Mouse (Mus musculus): ENCODE measurements around the gene Ly6g6e. TPM values are rescaled to one million over a fixed set of nuclear protein-coding genes. Genes with fewer than 3 reads are reported as not detected.

Gene Ly6g6e
- polyA plus RNA-seq, 1 experiment from 2014 or later: not detected

DNA sequence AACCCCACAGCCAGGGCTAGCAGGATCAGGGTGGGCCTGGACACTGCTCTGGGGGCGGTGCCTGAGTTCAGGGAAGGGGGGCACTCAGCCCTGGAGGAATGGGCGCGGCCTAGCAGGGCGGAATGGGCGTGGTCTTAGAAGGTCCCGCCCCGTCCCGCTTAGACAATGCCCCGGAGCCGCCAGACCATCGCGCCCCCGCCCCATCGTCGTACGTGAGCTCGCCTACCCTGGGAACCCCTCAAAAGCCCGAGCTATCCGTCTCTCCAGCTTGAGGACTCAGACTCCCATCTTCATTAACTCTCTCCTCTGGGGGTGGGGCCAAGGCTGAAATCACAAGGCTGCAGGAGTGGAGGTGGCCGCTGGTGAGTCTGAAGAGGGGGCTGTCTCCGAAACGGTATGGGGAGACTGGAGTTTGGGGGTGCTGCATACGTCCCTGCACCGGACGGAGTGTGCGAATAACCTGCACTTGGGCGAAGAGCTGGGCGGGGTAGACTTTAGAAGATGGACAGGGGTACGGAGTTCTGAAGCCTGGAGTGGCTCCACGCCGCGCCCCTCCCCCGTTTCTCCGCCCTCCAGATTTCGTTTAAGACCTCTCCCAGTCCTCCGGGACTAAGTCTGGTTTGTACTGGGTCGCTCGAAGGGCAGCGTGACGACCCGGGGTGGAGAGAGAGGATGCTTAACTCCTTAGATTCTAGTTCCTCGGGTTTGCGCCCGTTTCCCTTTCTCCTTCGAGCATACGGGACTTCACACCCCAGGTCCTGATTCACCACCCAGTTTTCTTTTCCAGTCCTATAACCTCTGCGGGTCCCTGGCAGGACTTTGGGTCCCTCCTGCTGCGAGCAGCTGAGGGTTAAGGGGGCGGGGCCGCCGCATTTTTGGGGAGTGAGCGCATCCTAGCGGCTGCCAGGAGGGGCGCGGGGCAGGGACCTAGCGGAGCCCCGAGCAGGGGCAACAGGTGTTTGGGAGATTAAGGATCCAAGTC, 17.5 kb upstream of the Ly6g6e start, which contains the start of gene Ddah2:
TSS of gene Ddah2 (plus strand) at position 125 of the 982 bp plus-strand sequence.
- Histone ChIP-seq H3K27ac (peak within 1 kb of the TSS; percentile 35), H3K4me3 (ENCODE audit: inconsistent target) (peak within 1 kb of the TSS; percentile 37), H3K79me2 (ENCODE audit: inconsistent target) (peaks cover 17% of the 10 kb centered on the region), H3K36me3 (ENCODE audit: inconsistent target) (peaks cover 37% of the 10 kb centered on the region)
- 3% methylated on average over 48 of the region's 57 CpGs for WGBS (ENCODE audit: missing documents)

GRCm38 (mm10) chr17:35060071-35060470, 16.6 kb upstream of the Ly6g6e start:
- Histone ChIP-seq H3K27ac (no peak overlapping the region), H3K79me2 (ENCODE audit: inconsistent target) (peaks cover 8% of the 10 kb centered on the region), H3K36me3 (ENCODE audit: inconsistent target) (peaks cover 28% of the 10 kb centered on the region), H3K4me3 (ENCODE audit: inconsistent target) (no peak overlapping the region)
- 68% methylated on average over 13 of the region's 14 CpGs for WGBS (ENCODE audit: missing documents)

GRCm38 (mm10) chr17:35060737-35061297, 15.9 kb upstream of the Ly6g6e start:
- no peak overlapping the region for H3K4me3 ChIP-seq (ENCODE audit: inconsistent target)
- H3K36me3 ChIP-seq (ENCODE audit: inconsistent target): peaks cover 21% of the 10 kb centered on the region
- H3K79me2 ChIP-seq (ENCODE audit: inconsistent target): peaks cover under 1% of the 10 kb centered on the region; the same call in 1 of the 2 replicates
- 82% methylated on average over 16 of the region's 22 CpGs for WGBS (ENCODE audit: missing documents)
- no peak overlapping the region for H3K27ac ChIP-seq

- H3K4me3 ChIP-seq (ENCODE audit: inconsistent target): no peak overlapping the region
- H3K27ac ChIP-seq: no peak overlapping the region
- H3K79me2 ChIP-seq (ENCODE audit: inconsistent target): no peaks in the 10 kb centered on the region
- H3K36me3 ChIP-seq (ENCODE audit: inconsistent target): peaks cover 16% of the 10 kb centered on the region; the same call in 1 of the 2 replicates
- WGBS (ENCODE audit: missing documents): 98% methylated on average over 8 of the region's 8 CpGs
Observed at GRCm38 (mm10) chr17:35061299-35061698, 15.4 kb upstream of the Ly6g6e start.

- 100% methylated on average over 3 of the region's 3 CpGs for WGBS (ENCODE audit: missing documents)
- Histone ChIP-seq H3K27ac (no peak overlapping the region), H3K79me2 (ENCODE audit: inconsistent target) (no peaks in the 10 kb centered on the region), H3K4me3 (ENCODE audit: inconsistent target) (no peak overlapping the region), H3K36me3 (ENCODE audit: inconsistent target) (peaks cover 1% of the 10 kb centered on the region; the same call in 1 of the 2 replicates)
Observed at GRCm38 (mm10) chr17:35063466-35063865, 13.2 kb upstream of the Ly6g6e start.

DNA sequence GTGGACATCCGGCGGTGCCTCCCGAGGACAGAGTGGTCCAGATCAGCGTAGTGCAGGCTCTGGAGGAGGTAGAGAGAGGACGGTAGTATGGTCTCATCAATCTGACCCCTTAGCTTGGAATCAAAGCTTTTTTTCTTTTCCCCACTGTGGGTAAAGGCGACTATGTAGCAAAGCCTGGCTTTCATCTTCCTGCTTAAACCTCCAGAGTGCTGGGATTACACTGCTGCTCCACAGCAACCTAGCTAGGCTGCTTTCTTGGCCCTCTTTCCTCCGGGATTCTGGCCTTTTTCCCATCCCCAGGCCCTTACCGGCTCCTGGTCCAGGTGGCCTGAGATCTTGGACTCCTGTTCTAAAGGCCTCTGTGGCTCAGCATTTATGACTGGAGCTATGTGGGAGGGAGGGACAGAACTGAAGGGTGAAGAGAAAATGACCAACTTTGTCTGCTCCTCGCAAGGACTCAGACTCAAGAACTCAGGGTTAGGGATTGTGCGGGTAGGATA, 12.3 kb upstream of the Ly6g6e start:
- Histone ChIP-seq H3K4me3 (ENCODE audit: inconsistent target) (peak overlapping the region; percentile 10; the same call in 1 of the 2 replicates), H3K27ac (no peak overlapping the region), H3K36me3 (ENCODE audit: inconsistent target) (no peaks in the 10 kb centered on the region), H3K79me2 (ENCODE audit: inconsistent target) (no peaks in the 10 kb centered on the region)
- 72% methylated on average over 10 of the region's 10 CpGs for WGBS (ENCODE audit: missing documents)

GRCm38 (mm10) chr17:35064951-35065947, 11.5 kb upstream of the Ly6g6e start, which contains the start of gene Ly6g6c:
Gene Ly6g6c, plus strand, starts transcription at chr17:35065388.
- 4% methylated on average over 47 of the region's 48 CpGs for WGBS (ENCODE audit: missing documents)
- Histone ChIP-seq H3K79me2 (ENCODE audit: inconsistent target) (no peaks in the 10 kb centered on the region), H3K27ac (no peak within 1 kb of the TSS), H3K4me3 (ENCODE audit: inconsistent target) (peak within 1 kb of the TSS; percentile 10; the same call in 1 of the 2 replicates), H3K36me3 (ENCODE audit: inconsistent target) (no peaks in the 10 kb centered on the region)

- peak within 1 kb of the TSS; percentile 10; the same call in 1 of the 2 replicates for H3K4me3 ChIP-seq (ENCODE audit: inconsistent target)
Observed at GRCm38 (mm10) chr17:35066084-35066483, 10.6 kb upstream of the Ly6g6e start, which contains the start of gene Mpig6b. Gene Mpig6b, minus strand, starts transcription at chr17:35066184.

DNA sequence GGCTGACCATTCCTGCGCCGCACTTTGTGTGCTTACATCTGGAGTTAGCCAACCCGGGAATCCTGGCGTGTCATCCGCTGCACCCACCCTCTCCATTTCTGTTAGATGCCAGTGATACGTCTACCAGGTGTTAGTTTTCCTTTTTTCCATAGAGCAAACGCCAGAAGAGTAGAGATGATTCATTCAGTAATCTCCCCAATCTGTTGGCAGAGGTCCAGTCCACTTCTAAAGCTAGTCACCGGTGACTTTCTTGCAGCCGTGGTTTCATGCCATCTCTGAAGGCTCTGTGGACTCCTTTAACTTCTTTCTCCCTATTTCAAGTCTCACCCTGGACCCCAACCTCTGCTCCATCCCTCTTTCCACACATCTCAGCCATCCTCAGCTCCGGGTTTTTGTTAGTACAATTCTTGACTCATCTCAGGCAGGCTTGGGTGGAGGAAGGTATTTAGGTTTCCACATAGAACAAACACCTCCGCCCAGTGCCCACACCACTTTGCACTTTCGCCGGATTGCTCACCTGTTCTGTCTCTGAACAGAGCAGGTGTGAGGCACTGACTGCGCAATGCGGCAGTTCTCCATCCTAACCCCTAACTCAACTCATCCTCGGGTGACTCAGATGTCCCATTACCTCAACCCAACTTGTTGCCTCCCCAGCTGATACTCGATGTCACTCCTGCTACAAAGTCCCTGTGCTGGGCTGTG, 8.3 kb upstream of the Ly6g6e start:
- no peaks in the 10 kb centered on the region for H3K79me2 ChIP-seq (ENCODE audit: inconsistent target)
- WGBS (ENCODE audit: missing documents): 74% methylated on average over 17 of the region's 17 CpGs
- H3K36me3 ChIP-seq (ENCODE audit: inconsistent target): no peaks in the 10 kb centered on the region
- no peak overlapping the region for H3K27ac ChIP-seq
- no peak overlapping the region for H3K4me3 ChIP-seq (ENCODE audit: inconsistent target)

More at GRCm38 (mm10) chr17:35066084-35066483, 10.6 kb upstream of the Ly6g6e start, which contains the start of gene Mpig6b:
- Histone ChIP-seq H3K79me2 (ENCODE audit: inconsistent target) (no peaks in the 10 kb centered on the region), H3K36me3 (ENCODE audit: inconsistent target) (no peaks in the 10 kb centered on the region), H3K27ac (no peak within 1 kb of the TSS)
- 82% methylated on average over 8 of the region's 10 CpGs for WGBS (ENCODE audit: missing documents)

DNA sequence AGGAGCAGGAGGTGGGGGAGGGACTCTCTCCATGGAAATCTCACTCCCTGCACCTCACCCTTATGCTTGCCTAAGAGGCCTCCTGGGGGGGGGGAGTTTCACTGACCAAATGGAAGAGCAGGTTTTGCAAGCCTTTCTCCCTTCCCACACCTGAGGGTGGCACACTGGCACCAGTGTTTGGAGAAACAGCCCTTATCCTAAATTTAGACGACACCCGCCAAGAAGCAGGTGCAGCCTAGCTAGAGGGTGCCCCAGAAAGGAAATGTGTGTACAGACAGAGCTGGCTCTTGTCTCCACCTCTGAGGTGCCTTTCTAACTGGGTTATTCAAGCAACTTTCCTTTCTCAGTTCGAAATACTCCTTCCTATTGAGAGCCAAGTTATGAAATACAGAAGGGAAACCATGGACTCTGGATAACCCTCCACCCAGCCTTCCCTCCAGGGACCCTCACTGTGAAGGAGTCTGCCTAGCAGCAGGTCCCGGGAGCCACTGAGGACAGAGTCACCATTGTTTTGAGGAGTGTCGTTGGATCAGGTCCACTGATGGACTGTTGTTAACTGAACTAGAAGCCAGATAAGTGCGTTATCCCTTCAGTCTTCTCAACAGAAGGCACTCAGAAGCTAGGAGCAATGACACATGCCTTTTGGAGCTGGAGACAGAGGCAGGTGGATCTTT, 6.0 kb upstream of the Ly6g6e start:
- 57% methylated on average over 5 of the region's 6 CpGs for WGBS (ENCODE audit: missing documents)

GRCm38 (mm10) chr17:35071454-35071853, 5.2 kb upstream of the Ly6g6e start:
- Histone ChIP-seq H3K27ac (no peak overlapping the region), H3K79me2 (ENCODE audit: inconsistent target) (no peaks in the 10 kb centered on the region), H3K4me3 (ENCODE audit: inconsistent target) (no peak overlapping the region), H3K36me3 (ENCODE audit: inconsistent target) (no peaks in the 10 kb centered on the region)
- WGBS (ENCODE audit: missing documents): 85% methylated on average over 8 of the region's 9 CpGs

More for the DNA sequence above, 6.0 kb upstream of the Ly6g6e start:
- H3K27ac ChIP-seq: no peak overlapping the region
- H3K4me3 ChIP-seq (ENCODE audit: inconsistent target): no peak overlapping the region
- no peaks in the 10 kb centered on the region for H3K36me3 ChIP-seq (ENCODE audit: inconsistent target)
- no peaks in the 10 kb centered on the region for H3K79me2 ChIP-seq (ENCODE audit: inconsistent target)

- H3K27ac ChIP-seq: no peak overlapping the region
- no peaks in the 10 kb centered on the region for H3K79me2 ChIP-seq (ENCODE audit: inconsistent target)
- WGBS (ENCODE audit: missing documents): 18% methylated on average over 17 of the region's 17 CpGs
- no peaks in the 10 kb centered on the region for H3K36me3 ChIP-seq (ENCODE audit: inconsistent target)
- H3K4me3 ChIP-seq (ENCODE audit: inconsistent target): no peak overlapping the region
Observed at GRCm38 (mm10) chr17:35074097-35074496, 2.6 kb upstream of the Ly6g6e start.

- H3K4me3 ChIP-seq (ENCODE audit: inconsistent target): peak overlapping the region; percentile 29
- H3K27ac ChIP-seq: 0 out of 2 replicates have a peak overlapping the region, but pooled peaks have one; percentile 19
- no peaks in the 10 kb centered on the region for H3K36me3 ChIP-seq (ENCODE audit: inconsistent target)
- 28% methylated on average over 2 of the region's 2 CpGs for WGBS (ENCODE audit: missing documents)
- H3K79me2 ChIP-seq (ENCODE audit: inconsistent target): no peaks in the 10 kb centered on the region
Observed at GRCm38 (mm10) chr17:35077285-35077684, 583 bp downstream of the Ly6g6e start.
